Comparison of ENCODE assay signal across 14 mouse cellular contexts in the genomic region with DNA sequence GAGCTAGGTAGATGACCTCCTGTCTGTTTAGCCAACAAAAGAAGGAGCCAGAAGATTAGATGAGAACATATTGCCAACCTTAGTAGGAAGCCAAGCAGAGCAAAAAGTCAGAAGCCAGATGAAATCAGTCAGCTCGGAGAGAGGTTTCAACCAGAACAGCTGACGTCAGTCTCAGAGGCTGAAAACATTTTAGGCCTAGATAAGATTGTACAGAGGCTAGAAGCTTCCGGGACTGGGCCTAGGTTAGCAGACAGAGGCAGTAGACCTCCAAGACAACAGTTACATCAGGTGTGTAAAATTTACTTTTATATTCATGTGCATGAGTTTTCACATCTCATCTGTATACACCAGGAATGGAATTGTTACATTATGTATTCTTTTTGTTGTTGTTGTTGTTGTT.
"Had no signal": no experiment of that assay in that cellular context is flagged by ENCODE, and none has a peak within 500 bp of the region (broad histone marks: within the 10 kb centered on the region; RNA-seq: fewer than 3 reads in every experiment).

No protein-coding gene starts in this region.

- H3K36me3 ChIP-seq: midbrain, embryonic 13.5 days; midbrain, embryonic 15.5 days; neural tube, embryonic 12.5 days; stomach, embryonic 15.5 days had no signal

- H3K9ac ChIP-seq: lung, embryonic 14.5 days; midbrain, embryonic 13.5 days; midbrain, embryonic 15.5 days; neural tube, embryonic 12.5 days; stomach, embryonic 15.5 days had no signal

- H3K4me2 ChIP-seq: lung, embryonic 14.5 days; midbrain, embryonic 11.5 days; midbrain, embryonic 13.5 days; midbrain, embryonic 15.5 days; neural tube, embryonic 12.5 days; stomach, embryonic 15.5 days had no signal

- H3K27me3 ChIP-seq: megakaryocyte, embryonic 14.5 days; midbrain, embryonic 13.5 days; midbrain, embryonic 15.5 days; neural tube, embryonic 12.5 days; stomach, embryonic 15.5 days had no signal

- H3K27ac ChIP-seq: midbrain, embryonic 13.5 days; midbrain, embryonic 15.5 days; neural tube, embryonic 12.5 days; stomach, embryonic 15.5 days; stomach, postnatal 0 days had no signal

- H3K9me3 ChIP-seq: megakaryocyte, embryonic 14.5 days; midbrain, embryonic 13.5 days; midbrain, embryonic 15.5 days; neural tube, embryonic 12.5 days; stomach, embryonic 15.5 days had no signal

- H3K4me1 ChIP-seq: midbrain, embryonic 13.5 days; midbrain, embryonic 15.5 days; neural tube, embryonic 12.5 days; stomach, embryonic 15.5 days had no signal

- ATAC-seq: midbrain, embryonic 13.5 days; midbrain, embryonic 15.5 days had no signal

- DNase-seq: lung, adult 18-20 months; lung, embryonic 14.5 days; lung, postnatal 10 days; lung, postnatal 4 days; right cerebral cortex, postnatal 14 days; thymus, postnatal 14 days; thymus, postnatal 36 days had no signal

- H3K4me3 ChIP-seq: megakaryocyte, embryonic 14.5 days; midbrain, embryonic 13.5 days; midbrain, embryonic 15.5 days; neural tube, embryonic 12.5 days; stomach, embryonic 15.5 days had no signal
